Mouse (Mus musculus): ENCODE measurements around the gene Dnaja4.

Gene Dnaja4

DNA sequence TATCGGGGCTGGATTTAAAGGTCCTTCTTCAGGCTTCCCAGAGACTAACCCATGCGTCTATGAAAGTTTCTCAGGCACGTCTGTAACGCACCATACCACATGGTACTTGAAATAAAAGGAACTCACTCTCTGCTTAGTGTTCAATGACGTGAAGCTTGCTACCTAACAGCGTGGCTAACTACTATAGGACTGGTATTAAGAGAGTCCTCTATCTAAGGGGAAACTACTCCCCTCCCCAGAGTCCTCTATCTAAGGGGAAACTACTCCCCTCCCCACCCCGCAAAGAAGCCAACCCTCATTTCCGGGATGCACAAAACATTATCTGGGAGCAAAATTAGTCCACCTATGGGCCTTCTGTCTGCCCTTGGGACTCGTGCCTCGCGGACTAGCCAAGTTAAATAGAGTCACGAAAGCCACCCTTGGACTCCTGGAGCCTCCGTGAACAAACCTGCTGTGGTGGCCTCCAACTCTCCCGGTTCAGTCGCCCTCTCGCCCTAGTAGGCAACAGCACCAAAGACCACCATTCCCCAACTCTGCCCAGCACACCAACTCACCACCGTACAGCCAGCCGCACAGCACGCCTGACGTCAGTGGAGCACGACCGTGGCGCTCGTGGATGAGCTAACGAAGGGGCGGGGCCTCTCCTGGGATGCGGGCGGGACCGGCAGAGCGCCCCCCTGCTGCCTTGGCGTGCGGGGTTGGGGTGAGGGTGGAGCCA, 35.4 kb downstream of the Dnaja4 start, which contains the start of gene Wdr61:
Wdr61 (minus strand) TSS at position 599 of the 718 bp plus-strand sequence.
- ChIA-PET POLR2A (interaction anchor here (0.5 to 7.1 kb wide), 112 partner anchors 9 to 778 kb away, joined by 3 to 46 read pairs (median 4); partner anchors contain the start of genes Crabp1 (in 3 of the 4), Hykk (in 2 of the 4), Idh3a (in 2 of the 4) and Ireb2 (in 2 of the 4)), CTCF (interaction anchor here (0.5 to 2.7 kb wide), 42 partner anchors 9 to 789 kb away, joined by 3 to 33 read pairs (median 4); no protein-coding TSS in a partner anchor)

DNA sequence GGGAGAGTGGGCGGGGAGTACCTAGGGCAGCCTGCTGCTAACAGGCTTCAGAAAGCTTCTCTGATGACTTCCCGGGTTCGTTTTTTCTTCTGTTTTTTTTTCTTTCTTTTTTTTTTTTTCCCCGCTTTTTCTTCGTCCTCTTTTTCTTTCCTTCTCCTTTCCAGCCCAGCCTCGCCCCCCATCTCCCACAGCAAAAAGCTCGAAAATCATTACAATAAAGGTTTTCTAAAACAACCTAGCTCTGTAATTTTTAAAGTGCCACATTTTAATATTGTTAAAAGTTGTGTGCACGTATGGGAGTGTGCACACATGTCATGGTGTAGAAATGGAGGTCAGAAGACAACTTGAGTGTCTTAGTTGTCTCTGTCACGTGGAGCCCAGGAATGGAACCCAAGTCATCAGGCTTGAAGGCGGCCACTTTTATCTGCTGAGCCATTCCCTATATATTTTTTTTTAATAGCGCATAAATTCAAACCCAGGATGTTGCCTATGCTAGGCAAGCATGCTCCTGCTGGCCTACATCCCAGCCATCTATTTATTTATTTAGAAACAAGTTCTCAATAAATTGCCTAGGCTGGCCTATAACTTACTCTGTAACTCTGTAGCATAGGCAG, 36.1 kb downstream of the Dnaja4 start:
- ChIA-PET CTCF (interaction anchor here (0.5 to 2.7 kb wide), 41 partner anchors 9 to 788 kb away, joined by 3 to 33 read pairs (median 4); no protein-coding TSS in a partner anchor), POLR2A (interaction anchor here (0.5 to 7.1 kb wide), 104 partner anchors 9 to 1646 kb away, joined by 3 to 46 read pairs (median 4); partner anchors contain the start of genes Crabp1 (in 3 of the 4), Hykk (in 2 of the 4), Idh3a (in 2 of the 4) and Ireb2 (in 2 of the 4))

DNA sequence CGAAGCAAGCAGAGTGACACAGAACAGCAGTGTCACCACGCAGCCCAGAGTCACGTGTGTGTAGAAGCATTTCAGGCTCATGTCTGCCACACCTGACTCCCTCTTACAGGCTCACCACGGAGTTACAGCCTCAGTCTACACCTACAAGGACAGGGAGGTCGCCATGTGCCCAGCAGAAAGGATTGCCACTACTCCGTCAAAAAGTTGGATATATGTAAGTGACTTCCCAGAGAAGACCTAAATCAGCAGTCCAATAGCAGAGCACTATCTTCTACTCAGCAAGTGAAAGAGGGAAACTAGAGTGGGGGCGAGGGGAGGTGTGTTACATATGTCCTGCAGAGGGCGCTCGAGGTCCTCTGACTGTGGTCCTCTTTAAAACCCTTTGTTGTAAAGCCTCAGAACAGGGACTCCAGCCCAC, 37.6 kb downstream of the Dnaja4 start:
- POLR2A ChIA-PET = interaction anchor here in 2 of 4 experiments (0.7 to 7.1 kb wide), 3 partner anchors 85 to 95 kb away, joined by 3 to 46 read pairs (median 5); no protein-coding TSS in a partner anchor
- CTCF ChIA-PET = interaction anchor here in 3 of 4 experiments (1.0 to 5.3 kb wide), 7 partner anchors 9 to 95 kb away, joined by 3 to 90 read pairs (median 5); no protein-coding TSS in a partner anchor

DNA sequence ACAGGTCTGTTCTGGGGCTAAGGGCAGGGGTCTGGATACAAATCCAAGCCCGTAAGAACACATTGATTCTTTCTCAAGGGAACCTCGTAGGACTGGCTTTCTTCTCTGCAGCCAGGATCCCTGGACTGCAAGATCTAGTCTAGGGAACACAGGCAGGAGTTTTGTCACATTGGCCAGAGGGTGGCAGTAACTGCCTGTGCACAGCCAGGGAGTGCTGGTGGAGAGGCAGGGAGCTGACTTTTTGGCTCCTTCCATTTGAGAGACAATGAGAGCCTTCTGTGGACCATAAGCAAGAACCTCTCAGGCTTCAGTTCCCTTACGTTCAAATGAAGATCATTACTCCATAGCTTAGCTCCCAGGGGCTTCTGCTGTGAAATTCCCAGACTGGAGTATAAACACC, 39.7 kb downstream of the Dnaja4 start:
- ChIA-PET CTCF (interaction anchor here (0.5 to 5.3 kb wide), 43 partner anchors 8 to 644 kb away, joined by 3 to 90 read pairs (median 4); partner anchors contain the start of gene Crabp1 (in 1 of the 4)), POLR2A (interaction anchor here (0.5 to 7.1 kb wide), 20 partner anchors 14 to 376 kb away, joined by 3 to 46 read pairs (median 5); partner anchors contain the start of gene Ireb2 (in 1 of the 4))

DNA sequence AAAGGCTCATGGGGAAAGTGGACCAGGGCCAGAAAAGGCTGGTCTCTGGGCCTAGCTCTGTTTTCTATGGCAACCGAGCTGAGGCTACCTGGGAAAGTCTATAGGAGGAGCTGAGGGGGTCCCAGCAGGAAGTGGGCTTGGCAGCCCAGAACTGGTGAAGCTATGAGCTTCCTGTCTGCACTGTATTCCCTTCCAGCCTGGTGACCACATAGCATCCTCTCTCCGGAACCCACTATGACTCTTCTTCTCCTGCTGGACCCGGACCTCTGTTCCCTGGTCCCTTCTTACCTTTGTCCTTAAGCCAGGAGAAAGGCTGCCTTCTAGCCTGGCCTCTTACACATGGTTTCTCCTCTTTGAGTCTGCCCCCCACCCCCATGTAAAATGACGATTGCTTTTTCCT, 45.2 kb downstream of the Dnaja4 start:
- CTCF ChIA-PET = interaction anchor here in 2 of 4 experiments (1.7 to 1.9 kb wide), 2 partner anchors 9 to 78 kb away, joined by 6 to 8 read pairs; partner anchors contain the start of gene Wdr61 (in 1 of the 2)
- POLR2A ChIA-PET = interaction anchor here (0.7 to 1.3 kb wide), 8 partner anchors 9 to 108 kb away, joined by 3 to 4 read pairs (median 3); partner anchors contain the start of gene Wdr61 (in 3 of the 4)

DNA sequence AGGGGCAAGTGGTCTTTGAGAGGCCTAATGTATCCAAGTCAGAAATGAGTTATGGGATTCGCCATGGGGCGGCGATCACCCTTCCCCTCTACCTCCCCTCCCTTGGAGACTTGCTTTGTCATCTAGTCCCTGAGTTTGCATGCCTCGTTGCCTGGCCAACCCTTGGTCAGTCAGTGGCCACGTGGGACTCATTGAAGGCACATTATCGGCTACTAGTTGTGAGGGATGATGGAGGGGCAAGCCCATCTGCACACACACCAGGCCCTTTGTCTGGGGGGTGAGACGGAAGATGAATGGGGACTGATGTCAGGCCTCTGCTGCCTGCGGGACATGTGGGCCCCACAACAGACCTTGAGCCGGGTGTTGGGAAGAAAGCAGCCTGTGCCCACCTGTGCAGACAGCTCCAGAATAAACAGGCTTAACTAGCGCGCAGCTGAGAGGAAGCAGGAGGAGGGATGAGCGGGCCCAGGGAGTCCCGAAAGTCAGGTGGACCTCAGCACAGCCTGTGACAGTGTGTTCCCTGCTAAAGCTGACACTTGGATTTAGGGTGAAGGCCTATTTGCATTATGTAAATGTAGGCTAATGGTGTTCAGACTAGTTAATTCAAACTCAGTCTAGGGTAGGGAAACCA, 47.2 kb downstream of the Dnaja4 start:
- CTCF ChIA-PET = interaction anchor here in 3 of 4 experiments (0.6 to 2.2 kb wide), 11 partner anchors 7 to 193 kb away, joined by 3 to 15 read pairs (median 4); partner anchors contain the start of genes Crabp1 (in 1 of the 3) and Wdr61 (in 1 of the 3)

DNA sequence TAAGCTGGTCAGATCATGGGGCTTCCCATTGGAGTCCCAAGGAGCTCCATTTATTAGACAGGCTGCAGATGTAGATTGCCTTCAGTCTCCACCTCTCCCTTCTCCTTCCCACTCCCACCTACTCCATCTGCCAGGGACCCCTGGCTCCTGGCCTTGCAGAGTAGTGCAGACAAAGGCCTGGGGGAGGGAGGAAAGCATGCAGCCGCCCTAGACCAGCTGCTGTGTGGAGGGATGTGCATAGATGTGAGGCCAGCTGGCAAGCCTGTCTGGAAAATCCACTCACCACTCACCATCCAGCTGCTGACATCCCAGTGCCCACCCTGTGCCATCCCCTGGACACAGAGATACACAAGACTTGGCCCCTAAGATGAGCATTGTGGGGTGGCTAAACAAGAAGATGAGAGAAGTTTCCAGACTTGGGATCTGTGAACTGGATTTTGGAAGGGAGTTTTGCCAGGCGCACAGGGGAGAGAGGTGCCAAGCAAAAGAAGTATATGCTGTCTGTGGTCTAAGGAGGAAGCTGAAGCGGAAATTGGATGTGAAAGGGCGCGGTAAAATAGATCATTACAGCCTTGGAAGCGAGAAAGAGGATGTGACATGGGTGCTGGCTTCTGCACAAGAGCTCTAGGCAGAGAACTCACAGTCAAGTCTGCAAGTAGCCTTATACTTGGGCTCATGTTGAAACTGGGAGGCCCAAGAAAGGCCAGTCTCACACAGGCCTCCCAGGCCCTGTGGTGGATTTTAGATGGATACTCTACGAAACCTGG, 51.7 kb downstream of the Dnaja4 start:
- POLR2A ChIA-PET = interaction anchor here in 2 of 4 experiments (0.7 to 1.5 kb wide), 3 partner anchors 13 to 16 kb away, joined by 3 to 4 read pairs (median 4); partner anchors contain the start of gene Wdr61 (in 2 of the 2)

More for the DNA sequence above, 47.2 kb downstream of the Dnaja4 start:
- POLR2A ChIA-PET = interaction anchor here in 3 of 4 experiments (0.6 to 1.6 kb wide), 8 partner anchors 11 to 55 kb away, joined by 3 to 7 read pairs (median 4); partner anchors contain the start of genes Wdr61 (in 2 of the 3) and Crabp1 (in 1 of the 3)

DNA sequence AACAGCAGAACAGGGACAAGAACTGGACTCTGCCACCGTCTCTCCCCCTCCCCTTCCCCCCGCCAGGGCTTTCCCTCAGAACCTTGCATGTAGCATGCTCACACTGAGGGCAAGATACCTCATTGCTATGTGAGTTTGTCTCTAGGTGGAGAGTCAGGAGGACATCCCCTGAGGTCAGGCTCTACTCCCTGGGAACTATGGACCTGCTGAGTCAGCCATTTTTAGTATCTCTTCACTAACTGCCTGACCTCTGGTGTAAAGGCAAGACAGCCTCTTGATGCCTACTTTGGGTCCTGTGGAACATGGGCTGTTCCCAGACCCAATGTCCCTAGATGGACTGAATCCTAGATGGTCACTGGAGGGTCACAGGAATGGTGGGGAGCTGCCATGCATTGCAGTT, 53.0 kb downstream of the Dnaja4 start:
- POLR2A ChIA-PET = interaction anchor here in 3 of 4 experiments (0.6 to 1.5 kb wide), 11 partner anchors 9 to 88 kb away, joined by 3 to 5 read pairs (median 3); partner anchors contain the start of gene Crabp1 (in 1 of the 3)
- CTCF ChIA-PET = interaction anchor here (0.5 to 1.6 kb wide), 6 partner anchors 13 to 295 kb away, joined by 3 to 8 read pairs (median 3); partner anchors contain the start of gene Wdr61 (in 1 of the 4)

More for the DNA sequence above, 51.7 kb downstream of the Dnaja4 start:
- CTCF ChIA-PET = interaction anchor here in 1 of 4 experiments (1.5 kb wide), 1 partner anchor 124 kb away, joined by 3 read pairs; no protein-coding TSS in a partner anchor

DNA sequence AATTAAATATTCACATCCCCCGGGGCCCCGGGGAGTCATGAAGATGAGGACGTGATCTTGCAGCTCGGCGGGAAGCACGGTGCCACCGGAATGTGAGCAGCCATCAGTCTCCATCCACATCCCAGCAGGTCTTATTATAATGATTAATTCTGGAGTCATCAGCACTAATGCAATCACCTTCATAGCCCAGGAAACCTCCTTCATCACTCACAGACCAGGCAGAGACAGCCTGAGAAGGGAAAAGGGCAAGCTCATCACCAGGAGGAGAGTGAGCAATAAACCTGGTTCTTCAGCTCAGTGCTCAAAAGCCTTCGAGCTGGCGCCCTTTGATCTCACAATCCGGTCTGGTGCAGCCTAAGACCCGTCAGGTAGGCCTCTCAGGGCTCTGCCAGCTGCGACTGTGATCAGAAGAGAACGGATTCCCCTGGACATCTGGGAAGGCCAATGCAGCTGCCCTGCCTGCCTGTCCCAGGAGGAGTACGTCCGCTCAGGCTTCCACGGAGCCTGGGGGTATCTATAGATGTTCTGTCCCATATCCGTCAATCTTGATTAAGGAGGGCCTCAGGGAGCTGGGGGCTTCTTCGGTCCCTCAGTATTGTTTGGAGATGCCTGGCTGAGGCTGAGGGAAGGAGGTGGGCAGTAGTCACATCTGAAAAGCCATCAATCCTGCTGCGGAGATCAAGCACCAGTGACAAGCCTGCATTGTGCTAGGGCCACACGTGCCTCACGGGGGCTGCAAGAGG, 53.7 kb downstream of the Dnaja4 start:
- POLR2A ChIA-PET = interaction anchor here in 3 of 4 experiments (0.5 to 1.5 kb wide), 14 partner anchors 10 to 87 kb away, joined by 3 to 7 read pairs (median 3); partner anchors contain the start of genes Crabp1 (in 2 of the 3) and Wdr61 (in 2 of the 3)
- CTCF ChIA-PET = interaction anchor here (0.5 to 1.6 kb wide), 7 partner anchors 14 to 38 kb away, joined by 3 to 8 read pairs (median 3); partner anchors contain the start of gene Wdr61 (in 1 of the 4)

DNA sequence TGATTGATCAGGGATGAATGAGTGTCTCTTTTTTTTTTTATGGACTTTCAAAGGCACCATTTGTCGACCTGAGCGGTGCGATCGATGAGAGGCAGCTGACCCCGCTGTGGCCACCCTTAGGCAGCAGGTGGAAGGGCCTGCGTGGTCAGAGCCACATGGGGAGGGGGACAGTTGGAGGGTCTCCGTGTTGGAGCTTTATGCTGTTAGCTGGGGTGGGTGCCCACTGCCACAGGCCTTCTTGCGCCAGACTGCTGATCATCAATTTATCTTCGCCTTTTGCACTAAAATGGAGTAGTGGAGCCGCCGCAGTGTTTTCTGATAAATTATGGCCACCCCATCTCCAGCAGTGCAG, 54.2 kb downstream of the Dnaja4 start:
- ChIA-PET POLR2A (interaction anchor here in 3 of 4 experiments (1.0 to 1.5 kb wide), 8 partner anchors 11 to 48 kb away, joined by 3 to 7 read pairs (median 3); partner anchors contain the start of genes Crabp1 (in 2 of the 3) and Wdr61 (in 2 of the 3)), CTCF (interaction anchor here (0.6 to 1.3 kb wide), 5 partner anchors 14 to 85 kb away, joined by 3 to 4 read pairs (median 3); partner anchors contain the start of gene Wdr61 (in 1 of the 4))

DNA sequence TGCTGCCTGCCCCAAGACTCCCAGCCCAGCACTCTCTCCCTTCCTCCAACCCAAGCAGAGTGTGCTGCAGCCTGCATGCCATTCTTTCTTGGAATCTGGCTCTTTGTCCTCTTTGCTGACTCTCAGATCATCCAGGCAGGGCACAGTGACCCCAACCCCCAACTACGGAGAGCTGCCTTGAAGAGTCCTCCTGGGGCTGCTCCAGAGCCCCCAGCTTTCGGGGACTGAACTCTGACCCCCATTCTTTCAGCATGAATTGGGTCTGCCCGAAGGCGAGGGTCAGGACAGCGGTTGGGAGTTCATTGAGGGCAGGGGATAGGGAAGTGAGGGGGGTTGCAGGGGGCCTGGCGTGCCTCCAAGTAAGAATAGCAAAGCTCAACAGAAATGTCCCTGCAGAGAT, 60.9 kb downstream of the Dnaja4 start:
- POLR2A ChIA-PET = no interaction called here
- CTCF ChIA-PET = no interaction called here

DNA sequence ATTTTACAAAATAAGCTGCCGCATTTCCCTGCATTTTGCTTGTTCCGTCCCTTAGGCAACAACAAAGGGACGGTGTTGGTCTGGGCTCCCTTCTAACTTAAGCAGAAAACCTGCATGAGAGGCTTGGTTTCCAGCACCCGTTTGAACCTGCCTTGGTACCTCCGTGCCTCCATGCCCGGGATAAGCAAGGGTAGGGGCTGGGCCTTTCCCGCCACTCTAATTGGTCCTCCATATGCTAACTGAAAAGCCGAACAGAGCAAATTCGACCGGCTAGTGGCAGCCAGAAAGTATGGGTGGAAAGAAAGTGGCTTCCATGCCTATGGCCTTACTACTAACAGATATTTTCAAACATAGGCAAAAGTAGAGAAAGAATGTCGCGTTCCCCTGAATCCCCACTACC, 65.4 kb downstream of the Dnaja4 start:
- CTCF ChIA-PET = interaction anchor here in 3 of 4 experiments (0.6 to 1.1 kb wide), 4 partner anchors 19 to 26 kb away, joined by 3 to 5 read pairs (median 4); no protein-coding TSS in a partner anchor
- POLR2A ChIA-PET = interaction anchor here in 3 of 4 experiments (0.7 to 2.7 kb wide), 20 partner anchors 11 to 1756 kb away, joined by 3 to 11 read pairs (median 4); partner anchors contain the start of genes Wdr61 (in 3 of the 3) and Ireb2 (in 1 of the 3)

DNA sequence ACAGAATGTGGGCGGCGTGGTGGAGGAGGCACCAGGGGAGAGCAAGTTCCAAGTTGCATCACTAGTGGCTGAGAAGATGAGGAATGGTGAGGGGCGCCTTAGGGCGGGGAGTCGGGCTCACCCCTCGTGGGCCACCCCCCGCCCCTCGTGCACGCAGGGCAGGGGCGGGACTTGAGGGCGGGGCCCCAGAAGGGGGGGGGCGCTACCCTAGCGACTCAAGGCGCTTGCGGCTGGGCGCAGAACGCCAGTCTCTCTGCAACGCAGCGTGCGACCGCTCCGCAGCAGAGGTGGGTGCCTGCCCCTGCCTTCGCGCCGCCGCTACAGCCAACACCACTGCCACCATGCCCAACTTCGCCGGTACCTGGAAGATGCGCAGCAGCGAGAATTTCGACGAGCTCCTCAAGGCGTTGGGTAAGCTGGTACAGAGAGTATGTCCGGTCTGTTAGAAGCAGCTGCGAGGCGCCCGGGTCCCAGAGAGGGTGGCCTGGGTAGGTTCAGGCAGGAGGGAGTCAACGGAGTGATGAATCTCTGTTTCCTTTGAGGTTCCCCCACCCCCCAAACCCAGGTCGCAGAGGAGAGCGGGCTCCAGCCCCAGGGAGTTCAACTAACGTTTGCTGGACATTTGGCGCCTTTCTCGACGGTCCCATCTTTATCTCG, 66.0 kb downstream of the Dnaja4 start, which contains the start of gene Crabp1:
Crabp1 (plus strand) TSS at position 188 of the 657 bp plus-strand sequence.
- ChIA-PET POLR2A (interaction anchor here in 3 of 4 experiments (0.7 to 2.7 kb wide), 20 partner anchors 12 to 781 kb away, joined by 3 to 11 read pairs (median 4); partner anchors contain the start of gene Wdr61 (in 3 of the 3)), CTCF (interaction anchor here in 2 of 4 experiments (0.7 to 1.1 kb wide), 3 partner anchors 19 to 26 kb away, joined by 3 to 4 read pairs (median 3); no protein-coding TSS in a partner anchor)

DNA sequence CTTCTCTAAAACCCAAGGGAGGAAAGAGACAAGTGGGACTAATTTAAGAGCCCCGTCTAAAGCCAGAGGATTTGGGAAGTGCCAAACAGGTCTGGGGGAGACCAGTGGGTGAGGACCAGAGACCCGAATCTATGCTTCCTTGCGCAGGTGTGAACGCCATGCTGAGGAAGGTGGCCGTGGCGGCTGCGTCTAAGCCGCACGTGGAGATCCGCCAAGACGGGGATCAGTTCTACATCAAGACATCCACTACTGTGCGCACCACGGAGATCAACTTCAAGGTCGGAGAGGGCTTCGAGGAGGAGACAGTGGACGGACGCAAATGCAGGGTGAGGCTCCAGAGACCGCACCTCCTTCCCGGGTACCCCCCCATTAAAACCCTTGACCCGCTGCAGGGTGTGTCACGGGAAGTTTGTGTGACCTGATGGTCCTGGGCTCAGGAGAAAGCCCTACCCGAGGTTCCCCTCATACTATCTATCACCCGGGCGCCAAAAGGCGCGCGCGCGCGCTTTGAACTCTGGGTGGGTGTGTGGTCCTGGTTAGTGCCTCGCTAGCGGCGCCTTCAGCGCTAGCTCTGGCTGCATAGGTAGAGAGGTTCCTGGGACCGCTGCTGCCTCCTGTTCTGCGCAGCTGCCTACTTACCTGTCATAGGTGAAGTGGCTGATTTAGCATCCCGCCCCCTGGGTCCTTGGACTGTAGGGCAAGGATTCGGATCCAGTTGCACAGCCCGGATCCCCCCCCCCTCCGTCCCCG, 66.8 kb downstream of the Dnaja4 start:
- POLR2A ChIA-PET = interaction anchor here in 3 of 4 experiments (1.2 to 2.7 kb wide), 6 partner anchors 13 to 37 kb away, joined by 3 to 11 read pairs (median 6); partner anchors contain the start of gene Wdr61 (in 2 of the 3)
- CTCF ChIA-PET = interaction anchor here in 2 of 4 experiments (0.6 to 1.0 kb wide), 3 partner anchors 8 to 547 kb away, joined by 3 to 4 read pairs (median 4); no protein-coding TSS in a partner anchor
